18 mouse cellular contexts compared by ENCODE assay signal in genomic region chr17:43114926-43115325, GRCm38 (mm10).
A peak's percentile ranks its signal among the peaks of the same experiment; 100 is the strongest.
DNase-seq lines count a peak whose midpoint lies in the region; ATAC-seq and TF ChIP-seq lines count a peak whose summit lies in the region.
"Had no signal": no experiment of that assay in that cellular context is flagged by ENCODE, and none has a peak within 500 bp of the region (broad histone marks: within the 10 kb centered on the region; RNA-seq: fewer than 3 reads in every experiment).

No protein-coding gene starts in this region.

- H3K4me1 ChIP-seq in heart, embryonic 10.5 days, result no peaks in the 10 kb centered on the region
- H3K4me1 ChIP-seq in neural tube, embryonic 13.5 days (replicated peaks), result peaks cover 13% of the 10 kb centered on the region

- WGBS in heart, embryonic 10.5 days, result 88% methylated on average over 6 of the region's 6 CpGs
- WGBS in neural tube, embryonic 13.5 days, result 95% methylated on average over 6 of the region's 6 CpGs

- no peak overlapping the region for H3K4me2 ChIP-seq in neural tube, embryonic 13.5 days

- H3K27me3 ChIP-seq in heart, embryonic 10.5 days (ENCODE audit: insufficient read depth, poor library complexity, severe bottlenecking), result no peaks in the 10 kb centered on the region
- no peaks in the 10 kb centered on the region for H3K27me3 ChIP-seq in neural tube, embryonic 13.5 days

- DNase-seq in heart, embryonic 10.5 days (ENCODE audit: low spot score), result peak; percentile 61
- no peak for DNase-seq in heart, adult 18-20 months
- DNase-seq in layer of hippocampus, adult 2 months (ENCODE audit: low spot score in 2 of 2), result no peak
- no peak for DNase-seq in layer of hippocampus, postnatal 14 days (ENCODE audit: low spot score in 2 of 2)
- DNase-seq in neural tube, embryonic 10.5 days (ENCODE audit: extremely low spot score, low spot score), result no peak
- DNase-seq: adrenal gland, postnatal 14 days; cerebellum, adult 8-10 months; cerebellum, postnatal 36 days; embryo, embryonic 11 days; gastrocnemius, postnatal 14 days; heart, adult 2 months; heart, postnatal 36 days; lung, adult 18-20 months; lung, postnatal 10 days; thymus, postnatal 14 days had no signal

- H3K9me3 ChIP-seq in heart, embryonic 10.5 days, result no peaks in the 10 kb centered on the region
- H3K9me3 ChIP-seq in neural tube, embryonic 13.5 days, result no peaks in the 10 kb centered on the region

- H3K9ac ChIP-seq in neural tube, embryonic 13.5 days, result no peak overlapping the region

- ATAC-seq in neural tube, embryonic 13.5 days (ENCODE audit: low read depth), result 0 out of 2 replicates have a peak, but pooled peaks have one; percentile 34
- ATAC-seq in megakaryocyte-erythroid progenitor cell, adult 5-6 weeks (replicated peaks; ENCODE audit: low FRiP score, low TSS enrichment, poor library complexity, severe bottlenecking), result no peak
- ATAC-seq: CD4-positive, CD25-positive, alpha-beta regulatory T cell, adult 4 months had no signal

- TF ChIP-seq CTCF in layer of hippocampus, adult 2 months (conservative IDR thresholded peaks at IDR 0.05), result no peak

- no peak overlapping the region for H3K4me3 ChIP-seq in heart, embryonic 10.5 days
- no peak overlapping the region for H3K4me3 ChIP-seq in layer of hippocampus, adult 2 months
- no peak overlapping the region for H3K4me3 ChIP-seq in neural tube, embryonic 13.5 days
- H3K4me3 ChIP-seq: heart, adult 2 months had no signal

- H3K36me3 ChIP-seq in heart, embryonic 10.5 days, result no peaks in the 10 kb centered on the region
- no peaks in the 10 kb centered on the region for H3K36me3 ChIP-seq in neural tube, embryonic 13.5 days

- no peak overlapping the region for H3K27ac ChIP-seq in heart, embryonic 10.5 days
- peak overlapping the region; percentile 85 for H3K27ac ChIP-seq in layer of hippocampus, adult 2 months
- H3K27ac ChIP-seq in neural tube, embryonic 13.5 days (replicated peaks), result no peak overlapping the region
- H3K27ac ChIP-seq: heart, adult 2 months had no signal
